Mouse (Mus musculus) retina, postnatal 7 days (tissue): ENCODE results near the gene Zfp169.
"Not testable (repeated sequence)": the region's sequence is repeated elsewhere in the genome, so short reads cannot be mapped to it uniquely, and the experiment has no call there.

Source experiments
- DNase-seq: peaks from one replicate; pipeline ENCODE4 v3.0.0-alpha.2; 2012; ENCODE audit warnings: low read depth, low spot score

The Zfp169 gene

GRCm38 (mm10) chr13:48519122-48519521, 5.9 kb upstream of the Zfp169 start:
- DNase-seq: not testable (repeated sequence)

- no peak for DNase-seq
Measured at GRCm38 (mm10) chr13:48515861-48516260, 2.6 kb upstream of the Zfp169 start.

GRCm38 (mm10) chr13:48508661-48509060, 4.6 kb downstream of the Zfp169 start:
- no peak for DNase-seq

GRCm38 (mm10) chr13:48502422-48502821, 10.8 kb downstream of the Zfp169 start:
- DNase-seq: no peak

- no peak for DNase-seq
Measured at GRCm38 (mm10) chr13:48498676-48499075, 14.6 kb downstream of the Zfp169 start.

- peak; percentile 76 for DNase-seq
Measured at GRCm38 (mm10) chr13:48497693-48498221, 15.5 kb downstream of the Zfp169 start.

- DNase-seq: no peak
Measured at GRCm38 (mm10) chr13:48493183-48493582, 20.1 kb downstream of the Zfp169 start.

- DNase-seq: no peak
Measured at GRCm38 (mm10) chr13:48490396-48491182, 22.7 kb downstream of the Zfp169 start.

GRCm38 (mm10) chr13:48483606-48484005, 29.6 kb downstream of the Zfp169 start:
- DNase-seq: no peak

- DNase-seq: no peak
Measured at GRCm38 (mm10) chr13:48468656-48469180, 44.5 kb downstream of the Zfp169 start.

GRCm38 (mm10) chr13:48466186-48466585, 47.1 kb downstream of the Zfp169 start:
- no peak for DNase-seq

GRCm38 (mm10) chr13:48464170-48464569, 49.1 kb downstream of the Zfp169 start:
- DNase-seq: peak; percentile 66

GRCm38 (mm10) chr13:48459280-48459679, 54.0 kb downstream of the Zfp169 start:
- no peak for DNase-seq

GRCm38 (mm10) chr13:48448119-48448518, 65.1 kb downstream of the Zfp169 start:
- DNase-seq: no peak

GRCm38 (mm10) chr13:48443996-48444395, 69.3 kb downstream of the Zfp169 start:
- no peak for DNase-seq

- DNase-seq: no peak
Measured at GRCm38 (mm10) chr13:48438321-48438720, 74.9 kb downstream of the Zfp169 start.
